Mouse (Mus musculus) G1E (cell line): Measurements from ENCODE around the gene Sar1a.

Experiments used
- CTCF ChIP-seq: IDR thresholded peaks from 2 replicates; pipeline ENCODE4 v1.5.1; 2012; ENCODE audit warnings: low read depth, low read length, inconsistent platforms, mixed read lengths
- GATA1 ChIP-seq: IDR thresholded peaks from 2 replicates; pipeline ENCODE4 v1.6.1; 2012; ENCODE audit warnings: borderline replicate concordance, low read length, inconsistent platforms, mixed read lengths
- POLR2AphosphoS5 ChIP-seq: IDR thresholded peaks from 2 replicates; pipeline ENCODE4 v1.6.1; 2012; ENCODE audit warnings: low read depth, low read length, inconsistent platforms; ENCODE audit not compliant: insufficient replicate concordance
- TAL1 ChIP-seq: conservative IDR thresholded peaks from 2 replicates; pipeline ENCODE4 v1.6.1; 2012; ENCODE audit warnings: low read depth, low read length, inconsistent platforms, mixed read lengths

DNA sequence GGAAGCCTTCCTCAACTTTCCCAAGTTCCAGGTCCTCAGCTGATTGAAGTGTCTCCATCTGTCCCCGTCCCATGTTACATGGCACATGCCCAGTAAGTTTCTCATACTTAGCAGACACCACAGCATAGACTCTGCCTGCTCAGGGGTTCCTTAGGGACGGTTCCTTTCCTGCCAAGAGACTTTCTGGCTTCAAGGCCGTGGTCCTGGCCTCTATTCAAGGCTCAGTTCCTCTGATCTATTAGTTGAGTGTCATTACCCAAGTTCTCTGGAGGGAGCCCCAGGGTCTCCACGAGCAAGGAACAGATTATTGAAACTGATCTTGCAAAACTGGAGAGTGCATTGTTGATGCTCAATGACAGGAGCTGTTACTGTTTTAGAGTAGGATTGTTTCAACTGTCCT lies 24.6 kb downstream of the Sar1a start:
- TF ChIP-seq GATA1 (no peak), CTCF (no peak), TAL1 (no peak), POLR2AphosphoS5 (no peak)
